Mouse (Mus musculus) neural tube, embryonic 10.5 days (tissue): Measurements from ENCODE around the gene Lrrc57.

ENCODE experiments used
- DNase-seq: peaks from one replicate; pipeline ENCODE4 v3.0.0-alpha.2; 2017; ENCODE audit warnings: low spot score; ENCODE audit errors: extremely low spot score

Gene Lrrc57

GRCm38 (mm10) chr2:120608830-120609723 lies at the start of gene Lrrc57, which contains the start of gene Haus2:
TSS of gene Lrrc57 (minus strand) at chr2:120609520.
TSS of gene Haus2 (plus strand) at chr2:120609383.
- peak; percentile 96 for DNase-seq

DNA sequence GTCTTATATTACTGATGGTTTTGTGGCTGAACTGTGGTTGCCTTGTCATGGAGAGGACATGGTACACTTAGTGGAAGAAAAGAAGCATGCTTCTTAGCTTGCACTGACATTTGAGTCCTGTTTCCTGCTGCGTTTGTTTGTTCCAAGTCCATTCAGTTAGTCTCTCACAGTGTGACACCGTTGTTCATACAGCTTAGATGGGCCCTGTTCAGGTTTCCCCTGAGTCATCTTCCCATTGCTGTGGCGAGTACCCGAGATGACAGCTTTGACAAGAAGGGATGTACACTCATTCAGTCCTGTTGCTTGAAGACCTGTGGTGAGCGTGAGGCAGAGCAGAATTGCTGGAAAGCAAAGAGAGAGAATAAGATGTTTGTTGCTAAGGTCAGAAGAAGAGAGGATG lies 49.2 kb upstream of the Lrrc57 start:
- DNase-seq = no peak

DNA sequence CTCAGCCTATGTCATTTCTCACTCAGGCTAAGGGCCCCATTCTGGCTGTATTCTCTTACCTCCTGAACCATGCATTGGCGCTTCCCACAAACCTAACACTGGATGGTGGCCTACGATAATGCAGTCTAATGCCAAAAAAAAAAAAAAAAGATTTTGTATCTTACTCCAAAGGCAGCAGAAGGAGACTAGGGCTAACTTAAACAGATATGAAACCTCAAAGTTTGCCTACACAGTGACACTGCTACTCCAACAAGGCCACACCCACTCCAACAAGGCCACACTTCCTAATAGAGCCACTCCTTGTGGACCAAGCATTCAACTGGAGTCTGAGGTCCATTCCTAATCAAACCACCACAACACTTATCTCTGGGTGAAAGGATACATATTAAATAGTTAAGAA lies 47.4 kb upstream of the Lrrc57 start:
- DNase-seq = no peak

GRCm38 (mm10) chr2:120655905-120656304 lies 46.6 kb upstream of the Lrrc57 start:
- DNase-seq = no peak

DNA sequence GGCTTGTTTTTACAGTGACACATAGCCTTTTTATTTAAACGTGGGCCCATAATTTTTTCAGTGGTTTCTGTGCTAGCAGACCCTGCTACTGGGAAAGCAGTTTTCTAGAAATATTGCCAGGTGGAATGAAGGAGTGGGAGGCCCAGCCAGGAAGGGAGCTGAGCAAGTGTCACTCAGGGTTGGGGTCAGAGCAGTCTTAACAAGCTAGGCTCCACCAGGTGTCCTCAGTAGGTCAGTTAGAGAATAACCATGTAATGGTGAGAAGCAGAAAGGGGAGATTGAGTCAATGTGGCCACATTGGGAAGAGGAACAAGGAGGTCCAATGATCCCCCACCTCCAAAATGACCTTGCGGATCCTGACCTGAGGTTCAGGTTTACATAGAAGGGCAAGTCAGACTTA lies 45.4 kb upstream of the Lrrc57 start:
- DNase-seq = no peak

DNA sequence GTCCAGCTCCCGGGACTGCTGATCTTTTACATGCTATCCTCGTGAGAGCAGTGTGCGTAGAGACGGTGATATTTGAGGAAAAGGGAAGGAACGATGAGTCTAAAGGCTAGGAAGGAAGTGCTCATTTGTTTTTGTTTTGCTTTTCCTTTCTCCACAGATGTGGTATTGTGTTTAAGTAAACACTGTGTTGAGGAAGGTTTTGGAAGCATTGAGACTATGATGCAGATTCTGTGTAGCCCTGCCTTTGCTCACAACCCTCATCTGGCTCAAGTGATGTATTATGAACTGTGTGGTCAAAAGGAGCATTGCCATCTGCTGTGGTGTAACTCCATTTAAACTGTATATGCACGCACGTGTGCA lies 43.6 kb upstream of the Lrrc57 start:
- no peak for DNase-seq

GRCm38 (mm10) chr2:120652256-120652924 lies 43.1 kb upstream of the Lrrc57 start:
- no peak for DNase-seq

DNA sequence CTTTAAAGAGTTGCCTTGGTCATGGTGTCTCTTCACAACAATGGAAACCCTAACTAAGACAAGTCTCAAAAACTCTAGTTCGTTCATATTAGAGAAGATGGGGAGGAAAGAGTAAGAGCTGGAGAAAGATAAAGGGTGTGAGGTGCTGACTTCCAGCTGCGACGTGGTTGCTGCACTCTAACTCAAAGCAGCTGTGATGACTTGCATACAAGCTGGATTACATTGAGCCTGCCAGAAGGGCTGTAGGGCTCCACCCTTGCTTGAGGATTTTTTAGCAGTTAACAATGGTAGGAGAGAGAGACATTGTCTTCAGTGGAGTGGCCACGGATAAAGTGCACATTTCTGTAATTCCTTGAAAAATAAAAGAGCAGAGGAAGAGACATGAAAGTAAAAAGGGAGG lies 37.5 kb upstream of the Lrrc57 start:
- no peak for DNase-seq

- no peak for DNase-seq
Measured at GRCm38 (mm10) chr2:120643836-120644235, 34.5 kb upstream of the Lrrc57 start.

- DNase-seq = no peak
Measured at GRCm38 (mm10) chr2:120640835-120641234, 31.5 kb upstream of the Lrrc57 start.

GRCm38 (mm10) chr2:120631957-120632356 lies 22.6 kb upstream of the Lrrc57 start:
- no peak for DNase-seq

DNA sequence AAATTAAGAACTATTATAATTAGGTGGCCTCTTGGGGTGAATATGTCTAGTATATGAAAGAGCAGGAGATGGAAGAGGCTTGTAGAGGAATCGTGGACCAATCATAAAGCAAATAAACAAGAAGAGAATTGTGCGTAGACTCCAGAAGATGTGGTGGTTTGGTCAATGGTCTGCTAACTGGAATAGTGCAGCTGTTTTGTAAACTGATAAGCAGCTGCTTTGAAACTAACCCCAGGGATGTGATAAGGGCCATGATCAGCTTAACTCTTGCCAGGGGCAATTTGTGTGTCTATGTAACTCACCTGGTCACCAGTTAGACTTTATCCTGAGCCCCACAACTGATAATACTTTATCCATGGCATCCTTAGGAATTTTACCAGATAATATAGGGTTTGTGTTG lies 22.2 kb upstream of the Lrrc57 start:
- no peak for DNase-seq

- DNase-seq = no peak
Measured at GRCm38 (mm10) chr2:120630655-120631054, 21.3 kb upstream of the Lrrc57 start.

- DNase-seq = no peak
Measured at GRCm38 (mm10) chr2:120630246-120630645, 20.9 kb upstream of the Lrrc57 start.

DNA sequence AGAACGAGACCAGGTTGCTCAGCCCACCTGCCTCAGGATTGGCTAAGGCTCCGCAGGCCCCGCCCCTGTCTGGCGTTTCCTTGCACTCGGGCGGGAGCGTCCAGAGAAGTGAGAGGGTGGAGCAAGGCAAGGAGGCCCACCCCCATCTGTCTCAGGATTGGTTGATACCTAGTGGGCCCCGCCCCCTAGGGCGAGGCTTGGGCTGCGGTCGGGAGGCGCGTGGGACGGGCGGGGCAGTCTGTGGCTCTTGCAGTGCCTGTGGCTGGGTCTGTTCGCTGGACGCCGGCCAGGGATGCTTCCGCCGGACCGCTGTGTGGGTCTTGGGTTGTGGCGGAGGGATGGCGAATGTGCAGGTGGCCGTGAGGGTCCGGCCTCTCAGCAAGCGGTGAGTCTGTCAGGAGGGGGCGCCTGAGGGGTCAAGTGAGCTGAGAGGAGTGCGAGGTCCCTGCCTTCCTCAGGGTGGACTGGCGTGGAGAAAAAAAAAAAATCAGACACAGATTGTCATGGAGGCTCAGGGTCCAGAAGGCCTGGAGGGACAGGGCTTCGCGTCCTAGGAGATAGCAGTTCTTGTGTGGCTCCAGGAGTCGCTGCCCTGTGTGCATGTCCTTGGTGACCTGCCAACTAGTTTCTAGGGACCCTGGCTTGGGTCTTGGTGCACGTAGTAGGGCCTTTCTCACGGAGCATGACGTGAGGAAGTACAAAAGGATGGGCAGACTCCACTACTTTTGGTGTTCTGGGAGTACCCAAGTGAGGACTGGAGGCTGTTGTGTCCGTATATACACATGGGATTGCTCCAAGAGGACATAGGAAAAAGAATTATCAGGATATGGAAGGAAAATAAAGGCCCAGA lies 19.8 kb upstream of the Lrrc57 start, which contains the start of gene Stard9:
TSS of gene Stard9 (plus strand) at position 236 of the 850 bp plus-strand sequence.
- peak; percentile 94 for DNase-seq

GRCm38 (mm10) chr2:120628076-120628865 lies 19.0 kb upstream of the Lrrc57 start:
- DNase-seq = peak; percentile 28

DNA sequence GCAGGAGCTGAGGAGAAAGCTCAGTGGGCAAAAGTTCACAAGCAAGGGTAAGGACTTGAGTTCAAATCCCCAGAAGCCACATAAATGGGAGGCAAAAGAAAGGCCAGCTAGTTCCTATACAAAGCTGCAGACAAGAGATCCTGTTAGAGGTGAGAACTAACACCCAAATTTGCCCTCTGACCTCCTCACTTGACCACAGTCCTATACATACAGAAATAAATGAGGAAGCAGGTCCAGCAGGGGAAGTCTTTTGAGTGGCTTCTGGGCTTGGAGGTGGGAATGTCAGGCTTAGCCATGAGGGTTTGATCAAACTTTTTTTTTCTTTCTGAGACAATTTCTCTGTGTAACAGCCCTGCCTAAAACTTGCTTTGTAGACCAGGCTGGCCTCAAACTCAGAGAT lies 13.6 kb upstream of the Lrrc57 start:
- DNase-seq = no peak

GRCm38 (mm10) chr2:120619538-120619937 lies 10.2 kb upstream of the Lrrc57 start:
- DNase-seq = no peak

DNA sequence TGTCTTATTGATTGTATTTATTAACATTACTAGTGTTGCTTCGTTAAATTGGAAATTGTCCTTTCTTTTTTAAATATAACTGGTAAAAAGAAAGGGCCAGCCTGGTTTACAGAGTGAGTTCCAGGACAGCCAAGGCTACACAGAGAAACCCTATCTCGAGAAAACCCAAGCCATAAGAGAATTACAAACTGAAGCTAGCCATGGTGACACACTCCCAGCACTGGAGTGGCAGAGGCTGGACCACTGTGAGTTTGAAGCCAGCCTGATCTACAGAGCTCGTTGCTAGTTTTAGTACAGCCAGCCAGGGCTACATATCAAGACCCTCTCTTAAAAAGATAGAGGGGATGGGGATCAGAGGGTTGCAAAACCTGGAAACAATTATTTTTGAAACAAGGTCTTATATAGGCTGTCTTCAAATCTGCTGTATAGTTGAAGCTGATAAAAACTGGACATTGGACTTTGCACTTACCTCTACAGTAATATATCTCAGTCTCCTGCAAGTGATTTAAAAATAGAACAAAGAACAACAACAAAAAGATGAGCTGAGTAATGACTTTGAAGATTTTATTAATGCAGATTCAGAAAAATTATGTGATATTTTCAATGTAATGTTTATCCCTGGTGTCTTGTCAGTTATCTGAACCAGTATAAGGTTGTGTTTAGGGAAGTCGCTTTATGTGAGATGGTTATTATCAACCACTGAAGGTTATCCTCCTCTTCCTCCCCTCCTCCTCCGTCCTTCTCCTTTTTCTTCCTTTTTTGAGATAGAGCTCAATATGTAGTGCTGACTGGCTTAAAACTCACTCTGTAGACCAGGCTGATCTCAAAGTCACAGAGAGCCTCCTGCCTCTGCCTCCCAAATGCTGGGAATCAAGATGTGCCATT lies 7.2 kb upstream of the Lrrc57 start:
- no peak for DNase-seq
